Comparison of ENCODE assay signal across 10 mouse cellular contexts in the genomic region with DNA sequence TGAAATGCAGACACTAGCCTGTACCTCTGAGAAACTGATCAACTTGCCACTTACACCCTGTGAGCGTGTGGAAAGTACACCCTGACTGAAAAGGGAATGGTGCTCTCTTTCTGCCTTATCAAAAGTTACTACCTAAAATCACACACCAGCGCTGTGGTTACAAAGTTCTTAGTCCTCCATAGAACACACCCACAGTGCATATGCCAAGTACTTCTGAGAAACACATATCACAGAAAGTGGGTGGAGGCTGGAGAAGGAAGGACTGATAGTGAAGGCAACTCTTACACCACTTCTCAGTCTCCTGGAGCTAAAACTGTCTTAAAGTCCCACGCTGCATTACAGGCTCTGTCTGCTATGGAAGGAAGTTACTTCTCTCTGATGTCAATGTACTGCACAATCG.
DNase-seq lines count a peak whose midpoint lies in the region; ATAC-seq and TF ChIP-seq lines count a peak whose summit lies in the region.
"Had no signal": no experiment of that assay in that cellular context is flagged by ENCODE, and none has a peak within 500 bp of the region (broad histone marks: within the 10 kb centered on the region; RNA-seq: fewer than 3 reads in every experiment).

No protein-coding gene starts in this region.

- TF ChIP-seq CTCF in lung, postnatal 0 days (IDR thresholded peaks at IDR 0.05): no peak

- TF ChIP-seq EP300 in lung, postnatal 0 days (IDR thresholded peaks at IDR 0.05): peak; percentile 39; the same call in 1 of the 2 replicates

- H3K36me3 ChIP-seq in lung, postnatal 0 days (ENCODE audit: insufficient read depth, low read length): no peaks in the 10 kb centered on the region
- peaks cover 8% of the 10 kb centered on the region for H3K36me3 ChIP-seq in limb, embryonic 15.5 days
- H3K36me3 ChIP-seq in stomach, embryonic 16.5 days (ENCODE audit: control insufficient read depth, insufficient read depth, low read length): no peaks in the 10 kb centered on the region
- H3K36me3 ChIP-seq in hindbrain, embryonic 10.5 days: peaks cover 12% of the 10 kb centered on the region

- peak; percentile 82 for DNase-seq in lung, postnatal 0 days (ENCODE audit: low spot score)
- DNase-seq in lung, postnatal 10 days: no peak
- DNase-seq in c-Kit-positive CD71-positive TER-119-negative erythroid progenitor cells, embryonic 14.5 days (ENCODE audit: low read depth): peak; percentile 74
- DNase-seq in spleen, postnatal 4 days (ENCODE audit: low spot score in 2 of 2): no peak
- no peak for DNase-seq in hindbrain, embryonic 10.5 days (ENCODE audit: low spot score)
- DNase-seq: adrenal gland, postnatal 25 days; cerebellum, postnatal 25 days had no signal

- H3K27ac ChIP-seq in lung, postnatal 0 days (ENCODE audit: low read length): peak overlapping the region; percentile 72
- peak overlapping the region; percentile 76 for H3K27ac ChIP-seq in limb, embryonic 15.5 days
- 0 out of 2 replicates have a peak overlapping the region, but pooled peaks have one; percentile 7 for H3K27ac ChIP-seq in stomach, embryonic 16.5 days (ENCODE audit: low read length)
- H3K27ac ChIP-seq in hindbrain, embryonic 10.5 days: no peak overlapping the region

- peaks cover 4% of the 10 kb centered on the region; the same call in 1 of the 2 replicates for H3K4me1 ChIP-seq in lung, postnatal 0 days (ENCODE audit: insufficient read depth, low read depth, low read length)
- H3K4me1 ChIP-seq in limb, embryonic 15.5 days: peaks cover 72% of the 10 kb centered on the region
- H3K4me1 ChIP-seq in stomach, embryonic 16.5 days (ENCODE audit: control insufficient read depth, insufficient read depth, low read length): 0 out of 2 replicates have a peak, but pooled peaks cover 5% of the 10 kb centered on the region
- H3K4me1 ChIP-seq in hindbrain, embryonic 10.5 days (replicated peaks): peaks cover 15% of the 10 kb centered on the region

- H3K9ac ChIP-seq in lung, postnatal 0 days (replicated peaks; ENCODE audit: low read depth): no peak overlapping the region
- H3K9ac ChIP-seq in limb, embryonic 15.5 days: no peak overlapping the region
- no peak overlapping the region for H3K9ac ChIP-seq in stomach, embryonic 16.5 days (ENCODE audit: low read length)

- no peaks in the 10 kb centered on the region for H3K9me3 ChIP-seq in lung, postnatal 0 days (ENCODE audit: low read length)
- H3K9me3 ChIP-seq in limb, embryonic 15.5 days: no peaks in the 10 kb centered on the region
- H3K9me3 ChIP-seq in stomach, embryonic 16.5 days (replicated peaks; ENCODE audit: control insufficient read depth, low read length): no peaks in the 10 kb centered on the region
- no peaks in the 10 kb centered on the region for H3K9me3 ChIP-seq in hindbrain, embryonic 10.5 days

- H3K27me3 ChIP-seq in lung, postnatal 0 days (replicated peaks; ENCODE audit: insufficient read depth, low read length): no peaks in the 10 kb centered on the region
- no peaks in the 10 kb centered on the region for H3K27me3 ChIP-seq in limb, embryonic 15.5 days
- no peaks in the 10 kb centered on the region for H3K27me3 ChIP-seq in stomach, embryonic 16.5 days (ENCODE audit: control insufficient read depth, insufficient read depth, low read length)
- no peaks in the 10 kb centered on the region for H3K27me3 ChIP-seq in hindbrain, embryonic 10.5 days (ENCODE audit: insufficient read depth, poor library complexity, severe bottlenecking)

- ATAC-seq in lung, postnatal 0 days: peak; percentile 78
- ATAC-seq in limb, embryonic 15.5 days (ENCODE audit: insufficient number of reproducible peaks, low FRiP score, low TSS enrichment, low read depth): no peak
- peak; percentile 76; the same call in 1 of the 2 replicates for ATAC-seq in stomach, embryonic 16.5 days (ENCODE audit: insufficient read depth, low FRiP score)

- H3K4me2 ChIP-seq in lung, postnatal 0 days (replicated peaks; ENCODE audit: low read depth, low read length): no peak overlapping the region
- no peak overlapping the region; the same call in 1 of the 2 replicates for H3K4me2 ChIP-seq in limb, embryonic 15.5 days
- no peak overlapping the region for H3K4me2 ChIP-seq in stomach, embryonic 16.5 days (ENCODE audit: low read depth, low read length)

- H3K4me3 ChIP-seq in lung, postnatal 0 days (ENCODE audit: low read depth, low read length): no peak overlapping the region
- H3K4me3 ChIP-seq in limb, embryonic 15.5 days: no peak overlapping the region
- no peak overlapping the region for H3K4me3 ChIP-seq in stomach, embryonic 16.5 days (replicated peaks; ENCODE audit: low read length)
- no peak overlapping the region for H3K4me3 ChIP-seq in hindbrain, embryonic 10.5 days
- H3K4me3 ChIP-seq: myocyte had no signal

- WGBS in lung, postnatal 0 days: 59% methylated on average over 4 of the region's 4 CpGs
- WGBS in limb, embryonic 15.5 days: 74% methylated on average over 4 of the region's 4 CpGs
- 73% methylated on average over 4 of the region's 4 CpGs for WGBS in stomach, embryonic 16.5 days
- 94% methylated on average over 4 of the region's 4 CpGs for WGBS in hindbrain, embryonic 10.5 days

Comparison
In these comparisons a context has a peak if more than half of its experiments do, and no peak if none do; other contexts are left out.
1. DNase-seq: peak in lung, postnatal 0 days (single experiment) and c-Kit-positive CD71-positive TER-119-negative erythroid progenitor cells, embryonic 14.5 days (single experiment); none in lung, postnatal 10 days (single experiment), spleen, postnatal 4 days (0 of 2) and hindbrain, embryonic 10.5 days (single experiment).